Mouse (Mus musculus): ENCODE measurements around the gene 6030468B19Rik.

DNA sequence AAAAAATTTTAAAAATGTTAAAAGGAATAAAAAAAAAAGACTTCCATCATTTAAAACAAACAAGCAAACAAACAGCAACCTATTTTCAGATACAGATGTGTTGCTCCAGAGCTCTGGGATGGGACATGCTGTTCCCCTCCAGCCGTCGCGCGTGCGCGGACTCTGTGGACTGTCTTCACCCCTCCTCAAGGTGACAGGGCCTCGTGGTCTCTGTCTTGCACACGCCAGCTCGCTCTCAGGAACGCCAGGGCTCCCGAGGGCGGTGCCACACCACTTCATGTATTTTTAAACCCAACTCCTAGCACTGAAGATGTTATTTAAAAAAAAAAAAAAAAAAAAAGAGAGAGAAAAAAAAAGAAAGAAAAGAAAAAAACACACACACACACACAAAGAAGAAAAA, 35.2 kb upstream of the 6030468B19Rik start:
- TF ChIP-seq POLR2A (IDR thresholded peaks at IDR 0.05; ENCODE audit: insufficient read length, low read depth) (no peak), USF1 (IDR thresholded peaks at IDR 0.05; ENCODE audit: low read depth) (no peak), MYOG (IDR thresholded peaks at IDR 0.05; ENCODE audit: control insufficient read depth in 1 of 3, insufficient read depth in 1 of 3, insufficient read length in 2 of 3, low read depth in 2 of 3) (no peak), CEBPB (IDR thresholded peaks at IDR 0.05; ENCODE audit: insufficient read depth, poor library complexity, severe bottlenecking) (no peak), POLR2AphosphoS2 (IDR thresholded peaks at IDR 0.05; ENCODE audit: insufficient read length, low read depth) (no peak), MYOD1 (IDR thresholded peaks at IDR 0.05; ENCODE audit: control insufficient read depth in 1 of 3, insufficient read length in 2 of 3, low read depth in 2 of 3) (no peak), TCF12 (IDR thresholded peaks at IDR 0.05; ENCODE audit: insufficient read depth, poor library complexity, severe bottlenecking) (no peak), MAX (IDR thresholded peaks at IDR 0.05; ENCODE audit: low read depth) (no peak)
